ENCODE assay signal across 25 mouse cellular contexts in the genomic region with DNA sequence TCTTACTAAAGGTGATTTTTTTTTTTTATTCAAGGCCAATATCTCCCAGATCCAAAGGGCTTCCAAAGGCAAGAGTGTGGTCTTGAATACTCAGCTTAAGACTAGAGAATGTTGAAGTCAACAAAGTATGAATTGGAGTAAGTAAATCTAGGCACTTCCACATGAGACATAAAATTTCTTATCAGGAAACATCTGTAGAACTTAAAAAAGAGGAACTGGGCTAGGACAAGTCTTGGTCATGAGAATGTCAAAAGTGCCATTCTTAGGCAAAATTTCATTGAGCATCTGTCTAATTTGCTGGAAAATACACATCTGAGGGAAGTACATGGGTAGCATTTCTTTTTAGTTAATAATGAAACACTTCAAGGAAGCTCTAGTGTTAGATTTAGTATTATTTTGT.
"Had no signal": no experiment of that assay in that cellular context is flagged by ENCODE, and none has a peak within 500 bp of the region (broad histone marks: within the 10 kb centered on the region; RNA-seq: fewer than 3 reads in every experiment).

No protein-coding gene starts in this region.

- H3K27me3 ChIP-seq: heart, embryonic 12.5 days; hindbrain, embryonic 13.5 days; hindbrain, embryonic 15.5 days; kidney, embryonic 15.5 days; limb, embryonic 13.5 days; limb, embryonic 15.5 days; liver, embryonic 12.5 days had no signal

- ATAC-seq: hindbrain, postnatal 0 days; intestine, embryonic 16.5 days; liver, embryonic 12.5 days had no signal

- H3K27ac ChIP-seq: heart, embryonic 10.5 days; hindbrain, embryonic 13.5 days; hindbrain, embryonic 15.5 days; hindbrain, postnatal 0 days; kidney, embryonic 15.5 days; kidney, postnatal 0 days; limb, embryonic 13.5 days; limb, embryonic 15.5 days; liver, embryonic 12.5 days; liver, embryonic 14.5 days had no signal

- DNase-seq: gastrocnemius, postnatal 14 days; gastrocnemius, postnatal 36 days; heart, adult 18-20 months; heart, postnatal 10 days; heart, postnatal 4 days; kidney, adult 11 months; kidney, adult 2 months; kidney, adult 9 months; kidney, postnatal 14 days; kidney, postnatal 36 days; layer of hippocampus, adult 9-11 months; layer of hippocampus, postnatal 36 days; left cerebral cortex, postnatal 4 days had no signal

- H3K4me3 ChIP-seq: heart, embryonic 10.5 days; heart, embryonic 12.5 days; hindbrain, embryonic 13.5 days; hindbrain, embryonic 15.5 days; kidney, embryonic 15.5 days; limb, embryonic 13.5 days; limb, embryonic 15.5 days; liver, embryonic 12.5 days had no signal

- H3K36me3 ChIP-seq: heart, embryonic 10.5 days; heart, embryonic 12.5 days; hindbrain, embryonic 13.5 days; hindbrain, embryonic 15.5 days; kidney, embryonic 15.5 days; limb, embryonic 13.5 days; limb, embryonic 15.5 days; liver, embryonic 12.5 days had no signal

- H3K4me1 ChIP-seq: heart, embryonic 10.5 days; heart, embryonic 12.5 days; hindbrain, embryonic 13.5 days; hindbrain, embryonic 15.5 days; kidney, embryonic 15.5 days; limb, embryonic 13.5 days; limb, embryonic 15.5 days; liver, embryonic 12.5 days had no signal

- H3K9me3 ChIP-seq: heart, embryonic 10.5 days; heart, embryonic 12.5 days; hindbrain, embryonic 13.5 days; hindbrain, embryonic 15.5 days; kidney, embryonic 15.5 days; limb, embryonic 13.5 days; limb, embryonic 15.5 days; liver, embryonic 12.5 days had no signal
